Mouse (Mus musculus): ENCODE measurements at regions not wholly inside any gene's neighbourhood (a gene's known extent, or its start where the extent isn't known, plus 50 kb on each side); places are given as distances from the start of the nearest gene placed in this dataset.
A peak's percentile ranks its signal among the peaks of the same experiment; 100 is the strongest.

GRCm38 (mm10) chr5:42636162-42636823 is 568.5 kb downstream of the Gm16223 start:
- H3K9me3 ChIP-seq (ENCODE audit: control insufficient read depth, low read length), result no peaks in the 10 kb centered on the region
- H3K27me3 ChIP-seq (ENCODE audit: control insufficient read depth, insufficient read depth, low read length), result no peaks in the 10 kb centered on the region
- 64% methylated on average over 9 of the region's 9 CpGs for WGBS
- no peak overlapping the region for H3K4me2 ChIP-seq (replicated peaks; ENCODE audit: low read depth, low read length, severe bottlenecking)
- H3K4me1 ChIP-seq (ENCODE audit: control insufficient read depth, insufficient read depth, low read length), result no peaks in the 10 kb centered on the region
- no peaks in the 10 kb centered on the region for H3K36me3 ChIP-seq (ENCODE audit: control insufficient read depth, insufficient read depth, low read length)
- DNase-seq (ENCODE audit: low spot score) (no peak), ATAC-seq (ENCODE audit: low FRiP score, low read depth) (no peak)
- TF ChIP-seq POLR2A (IDR thresholded peaks at IDR 0.05; ENCODE audit: borderline replicate concordance, extremely low read depth, insufficient read depth, insufficient read length), result no peak
- H3K27ac ChIP-seq (replicated peaks; ENCODE audit: low read depth, low read length), result no peak overlapping the region
- no peak overlapping the region for H3K4me3 ChIP-seq (replicated peaks; ENCODE audit: low read length)
- no peak overlapping the region for H3K9ac ChIP-seq (ENCODE audit: low read depth, low read length, severe bottlenecking)

- WGBS, result 47% methylated on average over 3 of the region's 3 CpGs
- no peak overlapping the region for H3K4me3 ChIP-seq (replicated peaks; ENCODE audit: low read length)
- no peaks in the 10 kb centered on the region for H3K9me3 ChIP-seq (ENCODE audit: control insufficient read depth, low read length)
- H3K4me2 ChIP-seq (replicated peaks; ENCODE audit: low read depth, low read length, severe bottlenecking), result no peak overlapping the region
- no peak for TF ChIP-seq POLR2A (IDR thresholded peaks at IDR 0.05; ENCODE audit: borderline replicate concordance, extremely low read depth, insufficient read depth, insufficient read length)
- ATAC-seq (ENCODE audit: low FRiP score, low read depth) (peak; percentile 44), DNase-seq (ENCODE audit: low spot score) (peak; percentile 9)
- H3K36me3 ChIP-seq (ENCODE audit: control insufficient read depth, insufficient read depth, low read length), result no peaks in the 10 kb centered on the region
- H3K4me1 ChIP-seq (ENCODE audit: control insufficient read depth, insufficient read depth, low read length), result no peaks in the 10 kb centered on the region
- no peaks in the 10 kb centered on the region for H3K27me3 ChIP-seq (ENCODE audit: control insufficient read depth, insufficient read depth, low read length)
- no peak overlapping the region for H3K27ac ChIP-seq (replicated peaks; ENCODE audit: low read depth, low read length)
- no peak overlapping the region for H3K9ac ChIP-seq (ENCODE audit: low read depth, low read length, severe bottlenecking)
Measured at GRCm38 (mm10) chr5:42656460-42656859, 576.5 kb upstream of the Cpeb2 start.

GRCm38 (mm10) chr5:42659994-42660393 is 573.0 kb upstream of the Cpeb2 start:
- 82% methylated on average over 4 of the region's 4 CpGs for WGBS
- no peak for DNase-seq (ENCODE audit: low spot score)
- H3K9ac ChIP-seq (ENCODE audit: low read depth, low read length, severe bottlenecking), result no peak overlapping the region
- H3K4me1 ChIP-seq (ENCODE audit: control insufficient read depth, insufficient read depth, low read length), result no peaks in the 10 kb centered on the region
- H3K27me3 ChIP-seq (ENCODE audit: control insufficient read depth, insufficient read depth, low read length), result no peaks in the 10 kb centered on the region
- no peaks in the 10 kb centered on the region for H3K36me3 ChIP-seq (ENCODE audit: control insufficient read depth, insufficient read depth, low read length)
- H3K4me3 ChIP-seq (replicated peaks; ENCODE audit: low read length), result no peak overlapping the region
- no peak for TF ChIP-seq POLR2A (IDR thresholded peaks at IDR 0.05; ENCODE audit: borderline replicate concordance, extremely low read depth, insufficient read depth, insufficient read length)
- no peak overlapping the region for H3K27ac ChIP-seq (replicated peaks; ENCODE audit: low read depth, low read length)
- no peaks in the 10 kb centered on the region for H3K9me3 ChIP-seq (ENCODE audit: control insufficient read depth, low read length)
- H3K4me2 ChIP-seq (replicated peaks; ENCODE audit: low read depth, low read length, severe bottlenecking), result no peak overlapping the region
- no peak for ATAC-seq (ENCODE audit: low FRiP score, low read depth)

GRCm38 (mm10) chr5:42679617-42680016 is 553.4 kb upstream of the Cpeb2 start:
- H3K4me2 ChIP-seq (replicated peaks; ENCODE audit: low read depth, low read length, severe bottlenecking), result no peak overlapping the region
- WGBS, result 67% methylated on average over 5 of the region's 5 CpGs
- DNase-seq (ENCODE audit: low spot score) (no peak), ATAC-seq (ENCODE audit: low FRiP score, low read depth) (no peak)
- no peaks in the 10 kb centered on the region for H3K36me3 ChIP-seq (ENCODE audit: control insufficient read depth, insufficient read depth, low read length)
- no peaks in the 10 kb centered on the region for H3K27me3 ChIP-seq (ENCODE audit: control insufficient read depth, insufficient read depth, low read length)
- H3K4me3 ChIP-seq (replicated peaks; ENCODE audit: low read length), result no peak overlapping the region
- no peak overlapping the region for H3K27ac ChIP-seq (replicated peaks; ENCODE audit: low read depth, low read length)
- H3K9ac ChIP-seq (ENCODE audit: low read depth, low read length, severe bottlenecking), result no peak overlapping the region
- H3K9me3 ChIP-seq (ENCODE audit: control insufficient read depth, low read length), result no peaks in the 10 kb centered on the region
- no peaks in the 10 kb centered on the region for H3K4me1 ChIP-seq (ENCODE audit: control insufficient read depth, insufficient read depth, low read length)
- no peak for TF ChIP-seq POLR2A (IDR thresholded peaks at IDR 0.05; ENCODE audit: borderline replicate concordance, extremely low read depth, insufficient read depth, insufficient read length)

- no peaks in the 10 kb centered on the region for H3K27me3 ChIP-seq (ENCODE audit: control insufficient read depth, insufficient read depth, low read length)
- no peaks in the 10 kb centered on the region for H3K9me3 ChIP-seq (ENCODE audit: control insufficient read depth, low read length)
- no peak for ATAC-seq (ENCODE audit: low FRiP score, low read depth)
- no peak overlapping the region for H3K9ac ChIP-seq (ENCODE audit: low read depth, low read length, severe bottlenecking)
- H3K36me3 ChIP-seq (ENCODE audit: control insufficient read depth, insufficient read depth, low read length), result no peaks in the 10 kb centered on the region
- 80% methylated on average over 5 of the region's 5 CpGs for WGBS
- DNase-seq (ENCODE audit: low spot score), result no peak
- no peak overlapping the region for H3K27ac ChIP-seq (replicated peaks; ENCODE audit: low read depth, low read length)
- H3K4me1 ChIP-seq (ENCODE audit: control insufficient read depth, insufficient read depth, low read length), result no peaks in the 10 kb centered on the region
- no peak overlapping the region for H3K4me3 ChIP-seq (replicated peaks; ENCODE audit: low read length)
- no peak for TF ChIP-seq POLR2A (IDR thresholded peaks at IDR 0.05; ENCODE audit: borderline replicate concordance, extremely low read depth, insufficient read depth, insufficient read length)
- no peak overlapping the region for H3K4me2 ChIP-seq (replicated peaks; ENCODE audit: low read depth, low read length, severe bottlenecking)
Measured at GRCm38 (mm10) chr5:42685356-42686057, 547.5 kb upstream of the Cpeb2 start.
